Mouse (Mus musculus) Muller cell, postnatal 12 days (primary cell): ENCODE results near the gene Fam208a.

Experiments
- DNase-seq: peaks from one replicate; pipeline ENCODE4 v3.0.0-alpha.2; 2015; ENCODE audit errors: inconsistent ontology term

Gene Fam208a

GRCm38 (mm10) chr14:27420816-27421215 lies 7.8 kb upstream of the Fam208a start:
- no peak for DNase-seq

GRCm38 (mm10) chr14:27422301-27422700 lies 6.3 kb upstream of the Fam208a start:
- DNase-seq = no peak

- peak; percentile 91 for DNase-seq
Observed at GRCm38 (mm10) chr14:27428973-27429711, 508 bp downstream of the Fam208a start.

DNA sequence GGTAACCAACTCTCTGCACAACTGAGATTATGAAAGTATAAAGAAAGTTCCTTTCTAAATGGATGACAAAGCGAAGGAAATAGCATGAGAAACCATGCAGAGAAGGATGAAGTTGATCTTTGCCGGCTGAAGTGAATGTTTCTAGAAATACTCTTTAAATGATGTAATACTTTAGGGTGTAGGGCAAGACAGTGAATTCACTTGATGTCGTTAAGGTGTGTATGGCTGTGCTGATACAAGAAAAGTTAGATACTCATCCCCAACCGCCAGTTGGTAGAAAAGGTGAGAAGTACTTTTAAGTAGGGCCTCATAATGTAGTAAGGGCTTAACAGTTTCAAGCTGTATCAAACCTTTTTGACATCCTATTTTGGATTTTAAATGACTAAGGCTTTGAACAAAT lies 1.6 kb downstream of the Fam208a start:
- no peak for DNase-seq

- DNase-seq = no peak
Observed at GRCm38 (mm10) chr14:27432064-27432463, 3.4 kb downstream of the Fam208a start.

DNA sequence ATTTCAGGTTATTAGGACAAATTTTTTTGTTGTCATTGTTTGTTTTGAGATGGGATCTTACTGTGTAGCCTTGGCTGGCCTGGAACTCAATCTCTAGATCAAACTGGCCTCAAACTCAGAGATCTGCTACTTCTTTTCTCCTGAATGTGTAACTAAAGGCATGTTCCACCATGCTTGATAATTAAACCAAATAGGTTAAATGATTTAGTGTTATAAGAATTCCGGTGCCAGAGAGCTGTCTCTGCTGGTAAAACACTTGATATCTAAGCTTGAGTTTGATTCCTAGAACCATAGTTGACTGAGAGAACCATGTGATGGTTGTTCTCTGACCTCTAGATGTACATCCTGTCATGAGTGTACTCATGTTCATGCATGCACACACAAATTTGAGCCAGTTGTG lies 7.5 kb downstream of the Fam208a start:
- DNase-seq = no peak

- DNase-seq = no peak
Observed at GRCm38 (mm10) chr14:27436826-27437225, 8.2 kb downstream of the Fam208a start.

DNA sequence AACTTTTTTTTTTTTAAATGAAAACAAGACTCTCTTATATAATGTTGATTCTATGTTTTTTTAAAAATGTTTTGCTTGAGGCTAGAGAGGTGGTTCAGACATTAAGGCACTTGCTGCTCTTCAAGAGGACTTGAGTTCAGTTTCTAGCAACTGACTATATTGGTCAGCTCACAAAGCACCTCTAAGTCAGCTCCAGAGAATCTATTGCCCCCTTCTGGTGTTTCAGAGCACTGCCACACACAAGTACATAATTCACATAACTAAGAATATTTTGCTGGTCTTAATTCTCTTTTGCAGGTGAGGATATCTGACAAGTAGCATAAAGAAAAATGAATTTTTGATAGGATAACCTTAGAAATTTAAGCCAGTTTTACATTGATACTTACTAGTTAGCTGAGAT lies 12.3 kb downstream of the Fam208a start:
- DNase-seq = no peak

- DNase-seq = no peak
Observed at GRCm38 (mm10) chr14:27444851-27445281, 16.2 kb downstream of the Fam208a start.

DNA sequence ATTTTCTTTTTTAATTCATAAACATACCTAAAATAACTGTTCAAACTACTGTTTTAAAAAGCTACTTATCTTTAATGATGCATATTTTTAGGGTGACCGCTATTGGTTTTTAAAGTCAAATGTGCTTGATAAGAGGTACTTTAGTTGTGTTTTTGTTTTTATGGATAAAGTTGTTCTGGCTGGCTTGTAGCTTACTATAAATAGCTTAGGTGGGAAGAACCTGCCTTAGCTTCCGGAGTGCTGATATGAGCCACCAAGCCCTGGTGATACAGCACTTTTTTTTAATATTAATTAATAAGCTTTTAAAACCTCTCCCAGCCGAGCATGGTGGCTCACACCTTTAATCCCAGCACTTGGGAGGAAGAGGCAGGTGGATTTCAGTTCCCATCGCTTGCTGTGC lies 18.3 kb downstream of the Fam208a start:
- DNase-seq = no peak

DNA sequence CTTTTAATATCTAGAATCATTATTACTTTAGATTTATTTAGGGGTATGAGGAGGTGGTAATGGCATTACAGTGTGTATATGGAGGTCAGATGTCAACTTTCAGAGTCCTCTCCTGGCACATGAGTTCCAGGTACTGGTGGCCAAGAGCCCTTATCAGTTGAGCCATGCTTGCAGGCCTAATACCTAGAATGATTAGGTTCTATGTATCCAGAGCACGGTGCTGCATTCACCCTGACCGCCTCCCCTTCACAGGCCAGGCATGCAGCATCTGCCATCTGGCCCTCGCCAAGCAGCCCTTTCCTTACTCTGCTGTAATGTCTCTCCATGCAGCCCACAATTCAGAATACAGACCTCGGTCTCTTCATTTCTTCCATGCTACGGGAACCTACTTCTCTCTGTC lies 62.8 kb downstream of the Fam208a start:
- DNase-seq = no peak

DNA sequence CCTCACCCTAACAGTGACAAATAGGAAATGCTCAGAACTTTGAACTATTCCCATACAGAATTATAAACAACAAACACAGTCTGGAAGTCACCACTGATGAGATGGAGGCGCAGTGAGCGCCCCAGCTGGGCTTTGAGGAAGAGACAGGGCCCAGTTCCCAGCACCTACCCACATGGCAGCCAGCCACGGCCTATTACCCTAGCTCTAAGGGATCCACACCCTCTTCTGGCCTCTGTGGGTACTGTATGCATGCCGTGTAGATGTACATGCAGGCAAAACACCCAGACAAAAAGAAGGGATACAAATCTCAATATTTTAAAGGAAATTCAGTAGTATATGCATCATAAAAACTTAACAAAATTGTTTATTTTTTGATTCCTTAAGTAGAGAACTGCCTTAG lies 64.9 kb downstream of the Fam208a start:
- no peak for DNase-seq

GRCm38 (mm10) chr14:27501096-27501495 lies 72.5 kb downstream of the Fam208a start:
- no peak for DNase-seq

DNA sequence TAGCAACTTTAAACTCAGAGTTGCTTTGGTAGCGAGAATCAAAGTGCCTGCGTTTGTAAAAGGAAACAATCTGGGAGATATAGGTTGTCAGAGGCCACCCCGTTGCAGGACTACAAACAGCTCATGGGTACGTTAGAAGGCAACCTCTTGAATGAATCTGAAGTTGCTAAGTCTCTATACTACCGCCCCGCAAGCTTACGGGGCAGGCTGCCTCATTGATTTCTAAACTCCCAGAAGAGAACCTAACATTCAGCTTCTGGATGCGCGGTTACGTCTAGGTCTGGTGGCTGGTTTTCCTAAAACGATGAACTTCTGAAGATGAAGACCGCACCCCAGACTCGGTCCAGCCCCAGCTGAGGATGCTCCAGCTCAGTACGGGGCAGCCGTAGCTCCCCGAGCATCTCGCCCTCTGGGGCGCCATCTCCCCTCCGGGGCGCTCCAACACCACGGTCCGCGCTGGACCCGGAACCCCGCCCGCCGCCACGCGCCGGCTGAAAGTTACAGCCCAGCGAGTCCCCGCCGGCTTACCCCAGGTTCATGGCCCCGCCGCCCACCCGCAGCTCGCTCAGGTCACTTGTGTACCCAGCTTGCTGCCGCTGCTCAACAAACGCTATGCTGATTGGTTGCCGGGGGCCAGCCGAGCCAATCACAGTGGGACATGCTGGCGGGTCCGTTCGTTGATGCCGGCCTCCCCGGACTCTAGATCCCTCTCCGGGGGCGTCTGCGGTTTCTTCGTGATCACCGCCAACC lies 79.4 kb downstream of the Fam208a start, which contains the start of gene Ccdc66:
TSS of gene Ccdc66 (minus strand) at position 567 of the 750 bp plus-strand sequence.
- DNase-seq = peak; percentile 99

- no peak for DNase-seq
Observed at GRCm38 (mm10) chr14:27508644-27509301, 80.1 kb downstream of the Fam208a start.

GRCm38 (mm10) chr14:27524541-27524940 lies 95.9 kb downstream of the Fam208a start:
- no peak for DNase-seq
